Mouse (Mus musculus): Measurements from ENCODE around the gene Ubl3. TPM values are rescaled to one million over a fixed set of nuclear protein-coding genes. Genes with fewer than 3 reads are reported as not detected.

Ubl3 gene
- total RNA-seq, 2 experiments from 2014 or later: 198 to 222 TPM

DNA sequence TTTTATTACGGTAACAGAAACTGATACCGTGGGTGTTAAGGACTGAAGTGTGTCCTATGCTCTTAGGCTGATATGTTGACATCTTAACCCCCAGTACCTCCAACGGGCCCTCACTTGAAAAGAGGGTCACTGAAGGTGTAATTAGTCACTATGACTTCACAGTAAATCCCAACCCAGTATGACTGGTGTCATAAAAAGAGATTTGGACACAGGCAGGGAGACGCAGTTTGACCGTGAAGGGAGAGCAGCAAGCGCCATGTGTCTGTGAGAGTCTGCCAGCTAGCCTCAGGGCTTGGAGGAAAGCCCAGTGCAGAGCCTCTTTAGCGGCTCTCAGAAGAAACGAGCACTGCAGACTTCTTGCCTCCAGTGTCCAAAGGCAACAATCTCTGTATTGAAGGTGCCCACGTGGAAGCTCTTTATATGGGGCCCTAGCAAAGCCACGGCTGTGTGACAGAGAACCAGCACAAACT lies 62.8 kb downstream of the Ubl3 start:
- peak; percentile 49 to 50 for DNase-seq (ENCODE audit: low spot score in 2 of 2)

GRCm38 (mm10) chr5:148488891-148489723 lies 63.5 kb downstream of the Ubl3 start:
- no peak for DNase-seq (ENCODE audit: low spot score in 2 of 2)

DNA sequence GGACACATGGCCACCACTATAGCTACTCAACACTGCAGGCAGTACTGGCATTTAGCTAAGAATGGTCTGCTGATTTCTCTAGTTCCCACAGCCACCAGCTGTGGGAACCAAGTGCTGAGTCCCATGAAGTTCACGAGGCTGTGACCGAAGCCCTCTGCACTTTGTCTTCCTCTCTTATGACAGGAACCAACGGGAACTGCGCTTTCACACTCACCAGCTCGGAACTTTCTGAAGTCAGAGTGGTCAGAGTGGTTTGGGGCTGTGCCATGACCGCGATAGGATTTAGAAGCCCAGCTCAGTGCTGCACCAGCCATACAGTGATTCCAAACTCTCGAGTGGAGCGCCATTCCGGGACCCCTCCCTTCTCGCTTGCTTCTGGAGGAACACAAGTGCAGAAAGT lies 66.4 kb downstream of the Ubl3 start:
- no peak for DNase-seq (ENCODE audit: low spot score in 2 of 2)

GRCm38 (mm10) chr5:148481745-148482144 lies 70.8 kb downstream of the Ubl3 start:
- DNase-seq (ENCODE audit: low spot score in 2 of 2): no peak

DNA sequence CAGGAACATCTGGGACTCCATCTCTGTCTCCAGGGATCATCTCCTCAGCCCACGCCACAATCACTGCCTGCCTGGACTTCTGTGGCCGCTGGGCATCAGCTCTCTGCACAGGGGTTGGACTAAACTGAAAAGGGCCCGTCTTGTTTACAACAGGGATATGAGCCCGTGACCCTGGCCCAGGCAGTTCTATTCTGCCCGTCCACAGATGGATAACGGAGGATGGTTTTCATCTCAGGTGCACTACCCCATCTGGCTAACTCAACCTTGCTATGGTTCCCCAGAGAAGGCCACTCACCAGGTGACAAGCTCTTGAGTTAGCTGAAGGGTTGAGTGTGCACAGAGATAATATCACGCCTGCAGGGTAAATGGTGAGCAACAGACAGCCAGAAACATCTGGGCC lies 78.2 kb downstream of the Ubl3 start:
- no peak for DNase-seq (ENCODE audit: low spot score in 2 of 2)

DNA sequence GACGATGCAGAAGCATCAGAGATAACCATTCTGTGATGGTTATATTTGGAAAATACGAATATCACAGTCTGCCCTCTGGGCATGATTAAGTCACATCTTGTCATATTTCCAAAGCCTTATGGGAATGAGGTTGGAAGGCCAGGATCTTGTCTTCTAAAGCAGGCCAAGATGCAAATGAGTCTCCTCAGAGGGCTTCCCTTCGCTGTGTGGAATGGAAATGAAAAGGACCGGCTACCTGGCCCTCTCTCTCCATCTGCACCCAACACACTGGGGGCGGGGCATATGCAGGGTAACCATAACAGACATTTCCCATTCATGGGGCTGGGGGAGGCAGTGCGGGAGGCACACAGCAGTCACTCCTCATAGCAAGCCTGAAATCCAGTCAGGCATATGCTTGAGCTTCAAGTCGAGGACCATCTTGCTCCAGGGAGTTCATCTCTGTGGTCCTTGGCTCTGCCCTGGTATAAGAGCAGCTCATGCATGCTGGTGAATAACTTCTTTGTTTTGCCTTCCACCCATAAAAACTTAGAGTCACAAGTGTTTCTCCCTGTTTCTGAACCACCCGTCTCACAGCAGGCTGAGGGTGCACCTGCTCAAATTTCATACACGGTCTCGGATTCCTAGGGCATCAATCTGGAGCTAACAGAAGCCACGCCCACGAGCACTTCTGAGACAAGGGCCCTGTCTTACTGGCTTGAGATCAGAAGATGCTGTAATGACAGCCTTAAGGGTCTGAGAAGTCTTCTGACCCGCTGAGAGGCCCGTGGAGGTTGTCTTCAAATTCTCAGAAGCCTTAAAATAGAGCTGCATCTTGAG lies 83.8 kb downstream of the Ubl3 start:
- no peak for DNase-seq (ENCODE audit: low spot score in 2 of 2)

DNA sequence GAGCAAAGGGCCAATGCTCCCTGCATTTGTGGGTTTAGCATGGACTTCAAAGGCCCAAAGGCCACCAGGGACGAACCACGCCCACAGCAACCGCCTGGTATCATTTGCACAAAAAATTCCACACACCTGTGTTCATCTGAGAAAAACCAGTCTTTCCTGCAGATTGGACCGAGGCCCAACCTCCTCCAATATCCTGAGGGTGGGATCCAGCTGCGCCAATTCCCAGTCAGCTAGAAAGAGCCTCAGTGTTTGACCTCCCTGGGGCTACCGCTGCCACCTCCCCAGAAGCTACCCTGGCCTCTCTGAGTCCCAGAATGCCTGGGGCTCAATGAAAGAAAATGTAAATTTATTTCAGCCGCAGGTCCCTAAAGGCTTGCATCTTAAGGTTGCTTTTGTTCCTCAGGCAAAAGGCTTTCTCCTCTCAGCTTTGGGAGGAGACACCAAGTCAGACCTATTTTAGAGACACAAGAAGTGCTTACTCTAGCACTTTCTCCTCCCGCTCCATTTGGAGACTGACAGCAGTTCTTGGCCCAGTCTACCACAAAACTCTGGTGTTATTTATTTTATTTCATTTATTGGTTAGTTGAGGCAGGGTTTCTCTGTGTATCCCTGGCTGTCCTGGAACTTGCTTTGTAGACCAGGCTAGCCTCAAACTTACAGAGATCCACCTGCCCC lies 85.5 kb downstream of the Ubl3 start:
- DNase-seq (ENCODE audit: low spot score in 2 of 2): no peak

- DNase-seq (ENCODE audit: low spot score in 2 of 2): no peak
These were observed 86.5 kb downstream of the Ubl3 start for GRCm38 (mm10) chr5:148466116-148466515.

- DNase-seq (ENCODE audit: low spot score in 2 of 2): no peak
These were observed 87.5 kb downstream of the Ubl3 start for GRCm38 (mm10) chr5:148465091-148465490.

DNA sequence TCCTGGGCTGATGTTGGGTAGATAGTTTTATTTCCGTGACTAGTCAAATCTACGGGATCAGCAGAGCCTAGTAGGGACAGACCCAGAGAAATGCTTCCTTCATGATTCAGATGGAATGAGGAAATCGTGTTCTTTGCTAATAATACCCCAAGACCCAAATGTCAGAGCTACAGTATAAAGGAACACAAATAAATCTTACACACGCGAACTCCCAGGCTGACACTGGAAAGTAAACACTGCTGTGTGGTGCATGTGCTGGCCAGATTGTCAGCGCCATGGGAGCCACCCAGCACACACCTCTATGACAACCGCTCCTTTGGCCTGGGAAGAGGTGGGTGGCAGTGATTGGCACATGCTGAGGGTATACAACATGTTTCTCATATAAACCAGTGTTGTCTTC lies 88.1 kb downstream of the Ubl3 start:
- no peak for DNase-seq (ENCODE audit: low spot score in 2 of 2)

- DNase-seq (ENCODE audit: low spot score in 2 of 2): no peak
These were observed 88.8 kb downstream of the Ubl3 start for GRCm38 (mm10) chr5:148463783-148464294.

Other genes with a start within 250 kb of the Ubl3 start
- gene Slc7a1, start 152.9 kb downstream of the Ubl3 start, total RNA-seq (2021): 10 to 100 TPM; 47.5 to 48.2 TPM

Measured in layer of hippocampus, postnatal 14 days (tissue).